Mouse (Mus musculus) midbrain, embryonic 14.5 days (tissue): ENCODE data around the gene Ptpn1. TPM values are rescaled to one million over a fixed set of nuclear protein-coding genes. Genes with fewer than 3 reads are reported as not detected.
A peak's percentile ranks its signal among the peaks of the same experiment; 100 is the strongest.

Experiments used
- ATAC-seq: fragments of 200-750 bp; cut with Nextera tagmentation; 2 replicates; pipeline ENCODE4 v1.8.0; 2017; ENCODE audit warnings: moderate number of reproducible peaks, moderate library complexity; ENCODE audit not compliant: low FRiP score, low TSS enrichment
- DNase-seq: peaks from one replicate; pipeline ENCODE4 v3.0.0-alpha.2; 2015
- H3K27ac ChIP-seq: fragments of 300-500 bp; sonication (generic); replicated peaks from 2 replicates; pipeline ENCODE4 v1.5.1; 2014; ENCODE audit warnings: mild to moderate bottlenecking, low read depth, low read length, moderate library complexity
- H3K27me3 ChIP-seq: fragments of 300-500 bp; sonication (generic); 2 replicates; pipeline ENCODE4 v1.6.1; 2014; ENCODE audit warnings: low read length, control low read depth, mixed read lengths; ENCODE audit not compliant: control insufficient read depth, insufficient read depth
- H3K36me3 ChIP-seq: fragments of 300-500 bp; sonication (generic); 2 replicates; pipeline ENCODE4 v1.6.1; 2014; ENCODE audit warnings: low read length, control low read depth; ENCODE audit not compliant: control insufficient read depth, insufficient read depth
- H3K4me1 ChIP-seq: fragments of 300-500 bp; sonication (generic); 2 replicates; pipeline ENCODE4 v1.6.1; 2014; ENCODE audit warnings: mild to moderate bottlenecking, antibody characterized with exemption, low read length, control low read depth; ENCODE audit not compliant: control insufficient read depth, insufficient read depth
- H3K4me2 ChIP-seq: fragments of 300-500 bp; sonication (generic); 2 replicates; pipeline ENCODE4 v1.6.1; 2014; ENCODE audit warnings: mild to moderate bottlenecking, low read length, moderate library complexity
- H3K4me3 ChIP-seq: fragments of 300-500 bp; sonication (generic); replicated peaks from 2 replicates; pipeline ENCODE4 v1.5.1; 2014; ENCODE audit warnings: low read depth, low read length
- H3K9ac ChIP-seq: fragments of 300-500 bp; sonication (generic); replicated peaks from 2 replicates; pipeline ENCODE4 v1.6.1; 2014; ENCODE audit warnings: mild to moderate bottlenecking, low read length, moderate library complexity
- H3K9me3 ChIP-seq: fragments of 300-500 bp; sonication (generic); 2 replicates; pipeline ENCODE4 v1.6.1; 2016; ENCODE audit warnings: low read length, control low read depth, mixed read lengths; ENCODE audit not compliant: control insufficient read depth
- WGBS: fragments of 180-500 bp; shearing (Covaris S2); extraction: QIAGEN DNeasy Blood & Tissue Kit; methylation state at CpG from one replicate; pipeline ENCODE4 v1.1.7; 2014; 5-methylcytosine and 5-hydroxymethylcytosine counted together
- polyA plus RNA-seq: library from polyadenylated mRNA; unstranded; fragments of >200 nt; fragmentation: Nextera tagmentation; extraction: Ambion mirVana; gene quantifications from 2 replicates; pipeline ENCODE4 v1.2.1, GENCODE M21; 2014

Ptpn1 gene
- polyA plus RNA-seq, 1 experiment from 2014 or later = 81.9 TPM

DNA sequence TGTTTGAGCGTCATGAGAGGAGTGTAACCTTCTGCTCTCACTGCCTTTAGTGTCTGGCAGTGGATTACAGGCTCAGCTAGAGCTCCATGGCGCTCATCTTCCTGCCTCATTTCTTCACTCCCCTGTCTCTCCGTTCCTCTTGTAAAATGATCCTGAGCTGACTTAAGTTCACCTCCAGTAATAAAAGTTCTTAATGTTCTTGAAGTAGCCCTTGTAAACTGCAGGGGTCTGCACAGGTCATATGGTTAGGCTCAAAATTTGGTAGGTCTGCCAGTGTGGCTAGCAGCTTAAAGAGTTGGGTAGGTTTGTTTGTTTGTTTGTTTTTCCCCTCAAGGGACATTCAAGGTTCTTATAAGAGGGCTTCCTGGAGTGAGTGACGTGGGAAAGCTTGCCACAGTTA, 7.3 kb downstream of the Ptpn1 start:
- no peaks in the 10 kb centered on the region for H3K9me3 ChIP-seq
- H3K4me3 ChIP-seq = no peak overlapping the region
- no peak for ATAC-seq
- 68% methylated on average over 4 of the region's 4 CpGs for WGBS
- no peaks in the 10 kb centered on the region for H3K27me3 ChIP-seq
- H3K36me3 ChIP-seq = no peaks in the 10 kb centered on the region
- no peak for DNase-seq
- peaks cover 60% of the 10 kb centered on the region for H3K4me1 ChIP-seq
- no peak overlapping the region for H3K9ac ChIP-seq
- H3K27ac ChIP-seq = no peak overlapping the region
- H3K4me2 ChIP-seq = no peak overlapping the region

DNA sequence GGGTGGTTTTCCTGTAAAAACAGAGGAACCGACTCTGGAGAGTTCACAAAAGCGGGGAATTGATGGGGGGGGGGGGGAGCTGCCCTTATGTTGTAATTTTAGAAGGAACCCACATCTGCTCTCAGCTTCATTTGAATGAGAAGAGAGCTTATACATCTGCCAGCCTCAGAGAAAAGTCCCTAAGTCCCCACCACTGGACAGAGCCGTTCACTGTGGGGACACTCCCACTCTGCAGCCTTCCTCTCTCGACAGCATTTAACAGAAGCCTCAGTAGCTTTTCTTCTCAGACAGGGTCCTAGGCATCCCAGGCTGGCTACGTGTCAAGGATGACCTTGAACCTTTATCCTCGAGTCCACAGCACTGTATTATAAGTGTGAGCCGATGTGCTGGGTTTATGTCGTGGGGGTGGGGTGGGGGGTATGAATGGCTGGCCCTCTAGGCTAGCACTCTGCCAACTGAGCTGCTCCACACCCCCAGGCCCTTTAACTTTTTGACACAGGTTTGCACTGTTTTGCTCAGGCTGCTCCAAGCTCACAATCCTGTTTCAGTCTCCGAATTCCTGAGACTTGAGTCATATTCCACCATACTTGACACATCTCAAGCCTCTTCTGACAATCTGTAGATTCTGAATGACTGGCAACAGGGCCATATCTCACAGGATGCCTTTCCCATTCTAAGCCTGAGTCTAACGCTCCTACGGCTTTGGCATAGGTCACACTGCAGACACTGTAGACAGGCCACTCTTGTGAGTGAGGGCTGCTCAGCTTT, 8.0 kb downstream of the Ptpn1 start:
- H3K9me3 ChIP-seq = no peaks in the 10 kb centered on the region
- 61% methylated on average over 11 of the region's 11 CpGs for WGBS

DNA sequence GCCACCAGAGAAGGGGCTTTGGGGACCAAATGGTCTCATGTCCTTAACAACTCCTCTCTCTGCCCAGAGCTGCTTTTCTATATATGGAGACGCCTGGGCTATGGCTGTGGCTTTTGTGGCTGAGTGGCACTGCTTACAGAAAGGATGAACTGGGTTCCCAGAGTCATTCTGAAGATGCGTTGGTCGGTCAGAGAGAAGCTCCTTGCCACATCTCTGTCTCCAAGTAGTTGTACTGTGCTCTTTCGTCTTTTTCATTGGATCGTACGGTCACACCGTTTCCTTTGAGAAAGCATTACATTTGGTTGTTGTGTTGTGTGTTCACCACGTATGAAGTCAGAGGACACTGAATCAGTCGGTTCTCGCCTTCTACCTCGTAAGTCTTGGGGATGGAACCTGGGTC, 8.8 kb downstream of the Ptpn1 start:
- H3K4me3 ChIP-seq = no peak overlapping the region
- H3K36me3 ChIP-seq = no peaks in the 10 kb centered on the region
- peaks cover 60% of the 10 kb centered on the region for H3K4me1 ChIP-seq
- ATAC-seq = no peak
- no peaks in the 10 kb centered on the region for H3K9me3 ChIP-seq
- no peak overlapping the region for H3K4me2 ChIP-seq
- no peak overlapping the region for H3K9ac ChIP-seq
- no peak overlapping the region for H3K27ac ChIP-seq
- 94% methylated on average over 11 of the region's 11 CpGs for WGBS
- DNase-seq = no peak
- no peaks in the 10 kb centered on the region for H3K27me3 ChIP-seq

More for the DNA sequence above, 8.0 kb downstream of the Ptpn1 start:
- Histone ChIP-seq H3K4me1 (peaks cover 58% of the 10 kb centered on the region), H3K4me3 (no peak overlapping the region), H3K27me3 (no peaks in the 10 kb centered on the region), H3K36me3 (no peaks in the 10 kb centered on the region), H3K4me2 (no peak overlapping the region), H3K27ac (no peak overlapping the region), H3K9ac (no peak overlapping the region)
- no peak for DNase-seq
- no peak for ATAC-seq

GRCm38 (mm10) chr2:167941320-167941719, 9.5 kb downstream of the Ptpn1 start:
- Histone ChIP-seq H3K9ac (no peak overlapping the region), H3K9me3 (no peaks in the 10 kb centered on the region), H3K27ac (peak overlapping the region; percentile 67; the same call in 1 of the 2 replicates), H3K4me3 (no peak overlapping the region), H3K4me1 (peaks cover 55% of the 10 kb centered on the region), H3K4me2 (no peak overlapping the region), H3K36me3 (no peaks in the 10 kb centered on the region), H3K27me3 (no peaks in the 10 kb centered on the region)
- WGBS = 47% methylated on average over 4 of the region's 4 CpGs
- DNase-seq (no peak), ATAC-seq (no peak)

GRCm38 (mm10) chr2:167941745-167942176, 9.9 kb downstream of the Ptpn1 start:
- no peaks in the 10 kb centered on the region for H3K9me3 ChIP-seq
- no peak for ATAC-seq
- DNase-seq = peak; percentile 12
- H3K9ac ChIP-seq = no peak overlapping the region
- WGBS = 38% methylated on average over 6 of the region's 6 CpGs
- no peak overlapping the region for H3K4me2 ChIP-seq
- H3K27ac ChIP-seq = peak overlapping the region; percentile 67
- H3K4me1 ChIP-seq = peaks cover 54% of the 10 kb centered on the region
- H3K27me3 ChIP-seq = no peaks in the 10 kb centered on the region
- no peak overlapping the region for H3K4me3 ChIP-seq
- no peaks in the 10 kb centered on the region for H3K36me3 ChIP-seq

GRCm38 (mm10) chr2:167942199-167942925, 10.5 kb downstream of the Ptpn1 start:
- Histone ChIP-seq H3K9me3 (no peaks in the 10 kb centered on the region), H3K27me3 (no peaks in the 10 kb centered on the region), H3K27ac (peak overlapping the region; percentile 67), H3K4me2 (peak overlapping the region; percentile 15; the same call in 1 of the 2 replicates), H3K4me3 (no peak overlapping the region), H3K9ac (no peak overlapping the region), H3K36me3 (no peaks in the 10 kb centered on the region), H3K4me1 (peaks cover 51% of the 10 kb centered on the region)
- peak; percentile 59; the same call in 1 of the 2 replicates for ATAC-seq
- DNase-seq = peak; percentile 68
- 34% methylated on average over 8 of the region's 8 CpGs for WGBS

DNA sequence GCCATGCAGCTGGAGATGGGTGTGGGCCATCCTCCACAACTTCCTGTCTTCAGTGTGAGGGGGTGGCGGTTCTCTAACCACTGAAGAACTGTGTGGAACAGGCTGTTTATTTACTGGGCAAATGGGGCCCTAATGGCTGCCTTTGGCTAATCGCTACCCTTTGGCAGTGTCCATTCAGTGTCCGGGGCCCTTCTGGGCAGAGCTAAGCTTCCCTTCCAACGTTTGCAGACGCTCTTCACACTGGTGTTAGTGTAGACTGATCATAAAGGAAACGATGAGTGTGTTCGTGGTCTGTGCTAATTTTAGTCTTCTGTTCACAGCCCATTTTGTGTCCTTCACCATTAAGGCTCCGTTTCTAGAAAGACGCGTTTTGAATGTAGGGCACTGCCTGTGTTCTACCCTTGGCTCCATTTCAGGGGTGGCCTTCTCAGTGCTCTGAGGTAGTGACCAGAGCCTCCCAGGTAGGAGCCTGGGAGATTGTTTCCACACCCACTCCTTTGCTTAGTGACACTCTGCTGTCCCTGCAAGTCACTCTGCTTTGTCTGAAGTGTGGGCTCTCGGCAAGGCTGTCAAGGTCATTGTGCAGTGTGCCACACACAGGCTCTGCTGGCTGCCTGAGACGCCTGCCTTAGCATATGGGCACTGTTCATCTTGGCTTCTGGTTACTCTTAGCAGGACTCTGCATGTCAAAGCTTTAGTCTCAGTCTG, 11.2 kb downstream of the Ptpn1 start:
- H3K27ac ChIP-seq = peak overlapping the region; percentile 67
- no peaks in the 10 kb centered on the region for H3K36me3 ChIP-seq
- peak overlapping the region; percentile 15; the same call in 1 of the 2 replicates for H3K4me2 ChIP-seq
- no peaks in the 10 kb centered on the region for H3K27me3 ChIP-seq
- WGBS = 78% methylated on average over 12 of the region's 12 CpGs
- H3K4me1 ChIP-seq = peaks cover 57% of the 10 kb centered on the region
- no peaks in the 10 kb centered on the region for H3K9me3 ChIP-seq
- ATAC-seq = no peak
- H3K9ac ChIP-seq = no peak overlapping the region
- DNase-seq = peak; percentile 3
- H3K4me3 ChIP-seq = no peak overlapping the region

GRCm38 (mm10) chr2:167944193-167944592, 12.3 kb downstream of the Ptpn1 start:
- H3K4me3 ChIP-seq = no peak overlapping the region
- ATAC-seq = no peak
- no peaks in the 10 kb centered on the region for H3K9me3 ChIP-seq
- no peak overlapping the region for H3K9ac ChIP-seq
- no peak overlapping the region for H3K27ac ChIP-seq
- H3K36me3 ChIP-seq = no peaks in the 10 kb centered on the region
- no peaks in the 10 kb centered on the region for H3K27me3 ChIP-seq
- 67% methylated on average over 3 of the region's 3 CpGs for WGBS
- no peak overlapping the region for H3K4me2 ChIP-seq
- DNase-seq = no peak
- peaks cover 57% of the 10 kb centered on the region for H3K4me1 ChIP-seq
